In the genomic region with DNA sequence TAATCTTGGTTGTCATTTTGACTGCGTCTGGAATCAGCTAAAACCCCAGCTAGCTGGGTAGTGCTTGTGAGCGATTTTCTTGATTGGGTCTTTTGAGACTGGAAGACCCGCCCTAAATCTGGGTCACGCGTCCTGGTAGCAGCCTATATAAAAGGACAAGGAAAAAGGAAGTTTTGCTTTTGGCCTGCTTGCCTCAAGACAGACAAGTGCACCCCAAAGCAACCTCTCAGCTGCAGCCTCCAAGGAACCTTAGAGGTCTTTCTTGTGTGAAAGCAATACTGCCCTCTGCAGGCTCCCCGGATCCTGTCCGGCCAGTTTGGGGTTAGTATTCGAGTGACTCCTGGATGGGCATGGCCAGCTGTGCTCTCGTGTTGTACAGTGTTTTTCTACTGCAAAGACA, we compare ENCODE assay signal across 8 mouse cellular contexts. TPM values are rescaled to one million over a fixed set of nuclear protein-coding genes. Genes with fewer than 3 reads are reported as not detected.
A peak's percentile ranks its signal among the peaks of the same experiment; 100 is the strongest.
DNase-seq lines count a peak whose midpoint lies in the region; ATAC-seq lines count a peak whose summit lies in the region.

No protein-coding gene starts in this region.

- H3K27ac ChIP-seq in hindbrain, embryonic 10.5 days, result no peak overlapping the region
- H3K27ac ChIP-seq in lung, embryonic 15.5 days, result peak overlapping the region; percentile 54

- peaks cover 14% of the 10 kb centered on the region for H3K4me1 ChIP-seq in hindbrain, embryonic 10.5 days (replicated peaks)
- H3K4me1 ChIP-seq in lung, embryonic 15.5 days, result peaks cover 8% of the 10 kb centered on the region; the same call in 1 of the 2 replicates

- H3K4me3 ChIP-seq in hindbrain, embryonic 10.5 days, result peak overlapping the region; percentile 65
- peak overlapping the region; percentile 60 for H3K4me3 ChIP-seq in lung, embryonic 15.5 days

- 0 out of 2 replicates have a peak overlapping the region, but pooled peaks have one; percentile 53 for H3K9ac ChIP-seq in lung, embryonic 15.5 days

- peak; percentile 80 for ATAC-seq in frontal cortex, adult (ENCODE audit: low TSS enrichment)
- ATAC-seq in lung, embryonic 15.5 days (ENCODE audit: borderline replicate concordance, extremely low read depth, low FRiP score, low TSS enrichment), result peak; percentile 62; the same call in 1 of the 2 replicates

- H3K9me3 ChIP-seq in hindbrain, embryonic 10.5 days, result no peaks in the 10 kb centered on the region
- no peaks in the 10 kb centered on the region for H3K9me3 ChIP-seq in lung, embryonic 15.5 days

- no peaks in the 10 kb centered on the region for H3K36me3 ChIP-seq in hindbrain, embryonic 10.5 days
- H3K36me3 ChIP-seq in lung, embryonic 15.5 days, result no peaks in the 10 kb centered on the region

- DNase-seq in MN1 (ENCODE audit: low spot score), result peak; percentile 83
- DNase-seq in cerebellum, adult 9-10 months, result peak; percentile 73
- peak; percentile 70 for DNase-seq in hindbrain, embryonic 10.5 days (ENCODE audit: low spot score)
- DNase-seq in layer of hippocampus, adult 9-10 months (ENCODE audit: low spot score), result peak; percentile 75
- DNase-seq in ovary, adult 18-20 months (ENCODE audit: low spot score), result peak; percentile 70
- peak; percentile 93 for DNase-seq in thymus, postnatal 0 days (ENCODE audit: low spot score)

- H3K4me2 ChIP-seq in lung, embryonic 15.5 days, result peak overlapping the region; percentile 71

- peaks cover 17% of the 10 kb centered on the region for H3K27me3 ChIP-seq in hindbrain, embryonic 10.5 days (ENCODE audit: insufficient read depth, poor library complexity, severe bottlenecking)
- no peaks in the 10 kb centered on the region; the same call in 1 of the 2 replicates for H3K27me3 ChIP-seq in lung, embryonic 15.5 days

- 15% methylated on average over 9 of the region's 9 CpGs for WGBS in hindbrain, embryonic 10.5 days
- 10% methylated on average over 9 of the region's 9 CpGs for WGBS in lung, embryonic 15.5 days

RNA-seq across cellular contexts. Expression of a gene that starts 0.7 kb away (rescaled TPM):
- polyA plus RNA-seq in hindbrain, embryonic 10.5 days (2016; fragmentation: Nextera tagmentation; extraction: Ambion mirVana), result 1.3 and 2.4 TPM in 2 replicates
- 5.0 and 5.8 TPM in 2 replicates for polyA plus RNA-seq in lung, embryonic 15.5 days (2015; fragmentation: Nextera tagmentation; extraction: Ambion mirVana)
- polyA plus RNA-seq in thymus, postnatal 0 days (2015; fragmentation: Nextera tagmentation; extraction: Ambion mirVana), result 24.9 and 26.4 TPM in 2 replicates

RNA-seq across cellular contexts. Expression of a gene that starts 1.4 kb away (rescaled TPM):
- 2.0 and 2.2 TPM in 2 replicates for polyA plus RNA-seq in hindbrain, embryonic 10.5 days (2016; fragmentation: Nextera tagmentation; extraction: Ambion mirVana)
- polyA plus RNA-seq in lung, embryonic 15.5 days (2015; fragmentation: Nextera tagmentation; extraction: Ambion mirVana), result 7.9 and 8.2 TPM in 2 replicates
- polyA plus RNA-seq in thymus, postnatal 0 days (2015; fragmentation: Nextera tagmentation; extraction: Ambion mirVana), result 39.6 and 44.4 TPM in 2 replicates

RNA-seq across cellular contexts. Expression of a gene that starts 38.9 kb away (rescaled TPM):
- 65.8 and 76.5 TPM in 2 replicates for polyA plus RNA-seq in hindbrain, embryonic 10.5 days (2016; fragmentation: Nextera tagmentation; extraction: Ambion mirVana)
- polyA plus RNA-seq in lung, embryonic 15.5 days (2015; fragmentation: Nextera tagmentation; extraction: Ambion mirVana), result 31.7 and 33.0 TPM in 2 replicates
- polyA plus RNA-seq in thymus, postnatal 0 days (2015; fragmentation: Nextera tagmentation; extraction: Ambion mirVana), result 34.2 and 35.9 TPM in 2 replicates
